Mouse (Mus musculus) testis, adult 10 weeks (tissue): ENCODE data around the gene Gm21962. TPM values are rescaled to one million over a fixed set of nuclear protein-coding genes. Genes with fewer than 3 reads are reported as not detected.

ENCODE experiments used
- polyA plus RNA-seq: library from polyadenylated mRNA; stranded (reverse); fragments of 350-450 nt; fragmentation: Illumina TruSeq; extraction: RNeasy Lipid Tissue Mini Kit (QIAGEN cat#74804); gene quantifications from one replicate; pipeline ENCODE4 v1.2.3, GENCODE M21; 2014; ENCODE audit warnings: low read depth, low replicate concordance

Gene Gm21962
- not detected for polyA plus RNA-seq

GRCm38 (mm10) chr3:137671224-137671623, at the start of gene Gm21962:
Gene Gm21962 (plus strand): TSS chr3:137671524.

Other genes with a start within 250 kb of the Gm21962 start
- gene Ddit4l, start 49.9 kb upstream of the Gm21962 start, polyA plus RNA-seq: 24.8 TPM
- gene H2afz, start 193.0 kb downstream of the Gm21962 start, polyA plus RNA-seq: 477 TPM
- gene Dnajb14, start 196.2 kb downstream of the Gm21962 start, polyA plus RNA-seq: 167 TPM
- gene Lamtor3, start 247.0 kb downstream of the Gm21962 start, polyA plus RNA-seq: 21.4 TPM